Mouse (Mus musculus): Measurements from ENCODE around the gene Akap9. TPM values are rescaled to one million over a fixed set of nuclear protein-coding genes. Genes with fewer than 3 reads are reported as not detected.
"Not testable (repeated sequence)": the region's sequence is repeated elsewhere in the genome, so short reads cannot be mapped to it uniquely, and the experiment has no call there.

Gene Akap9
- total RNA-seq, 2 experiments from 2014 or later, result 65.8 to 87.2 TPM

GRCm38 (mm10) chr5:4103626-4104340 lies 175.9 kb downstream of the Akap9 start:
- no peak for DNase-seq (ENCODE audit: low spot score in 2 of 2)
- intact Hi-C loops (cut with DNase I), result loop anchor here (5.0 kb wide), 1 partner anchor 89 kb away; the partner anchor contains the start of gene Mterf1b

- DNase-seq (ENCODE audit: low spot score in 2 of 2), result peak; percentile 90 to 93
- intact Hi-C loops (cut with DNase I), result loop anchor here (5.0 kb wide), 1 partner anchor 88 kb away; the partner anchor contains the start of gene Mterf1b
These were observed 176.6 kb downstream of the Akap9 start, which contains the start of gene Cyp51 for GRCm38 (mm10) chr5:4104341-4105040. Gene Cyp51, minus strand, starts transcription at chr5:4104746.

- no peak for DNase-seq (ENCODE audit: low spot score in 2 of 2)
- intact Hi-C loops (cut with DNase I), result no loop called here
These were observed 177.9 kb downstream of the Akap9 start for GRCm38 (mm10) chr5:4105651-4106186.

- DNase-seq (ENCODE audit: low spot score in 2 of 2); intact Hi-C loops (cut with DNase I): not testable (repeated sequence)
These were observed 179.2 kb downstream of the Akap9 start for GRCm38 (mm10) chr5:4107056-4107455.

- intact Hi-C loops (cut with DNase I), result no loop called here
- no peak for DNase-seq (ENCODE audit: low spot score in 2 of 2)
These were observed 184.8 kb downstream of the Akap9 start for GRCm38 (mm10) chr5:4112570-4113098.

Other genes starting within 250 kb of the Akap9 start
- gene Ankib1, start 125.1 kb upstream of the Akap9 start, total RNA-seq (2021), result 100 to 1,000 TPM; 106 to 111 TPM
- 10 to 100 TPM; 40.1 to 67.3 TPM for gene Krit1, start 124.9 kb upstream of the Akap9 start, total RNA-seq (2021)
- under 1 TPM; 0.15 to 0.34 TPM for gene Lrrd1, start 82.9 kb upstream of the Akap9 start, total RNA-seq (2021)
- gene Mterf1a, start 34.1 kb upstream of the Akap9 start, total RNA-seq (2021), result 10 to 100 TPM in 1 of 2 experiments, 1 to 10 TPM in 1; 5.9 to 10.4 TPM
- 10 to 100 TPM; 49.6 to 55.1 TPM for gene Cyp51, start 176.7 kb downstream of the Akap9 start, total RNA-seq (2021)